Comparison of ENCODE assay signal across 15 mouse cellular contexts in the genomic region with DNA sequence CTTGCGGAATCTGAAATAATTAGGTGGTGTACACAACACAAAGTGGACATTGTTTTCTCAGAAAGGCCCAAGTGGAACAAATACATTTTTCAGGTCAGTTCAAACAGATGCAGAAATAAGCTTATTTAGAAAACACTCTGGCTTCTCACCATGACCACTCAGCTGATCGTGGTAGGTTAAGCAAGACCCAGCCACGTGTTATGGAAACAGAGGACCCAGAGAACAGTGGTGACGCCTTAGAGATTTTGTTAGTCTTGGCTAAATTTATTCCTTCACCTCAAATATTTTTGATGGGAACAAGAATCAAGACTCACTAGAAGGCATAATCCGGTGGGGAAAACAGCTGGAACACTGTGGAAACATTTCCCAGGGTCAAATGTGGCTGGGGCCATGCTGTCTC. TPM values are rescaled to one million over a fixed set of nuclear protein-coding genes. Genes with fewer than 3 reads are reported as not detected.
"Had no signal": no experiment of that assay in that cellular context is flagged by ENCODE, and none has a peak within 500 bp of the region (broad histone marks: within the 10 kb centered on the region; RNA-seq: fewer than 3 reads in every experiment).

No protein-coding gene starts in this region.

- H3K9ac ChIP-seq: limb, embryonic 12.5 days; liver, embryonic 13.5 days; lung, embryonic 14.5 days; neural tube, embryonic 15.5 days had no signal

- H3K4me1 ChIP-seq: limb, embryonic 12.5 days; midbrain, embryonic 10.5 days; neural tube, embryonic 15.5 days had no signal

- DNase-seq: kidney, adult 18-20 months; kidney, postnatal 10 days; kidney, postnatal 4 days; liver; liver, embryonic 13.5 days; lung, embryonic 14.5 days; lung, postnatal 14 days; right cerebral cortex, adult 18-20 months; right cerebral cortex, postnatal 25 days; thymus, postnatal 36 days had no signal

- H3K4me3 ChIP-seq: left cerebral cortex, adult 2 months; limb, embryonic 12.5 days; liver, embryonic 13.5 days; midbrain, embryonic 10.5 days; myocyte; neural tube, embryonic 15.5 days had no signal

- H3K27ac ChIP-seq: left cerebral cortex, adult 2 months; limb, embryonic 12.5 days; liver, embryonic 13.5 days; midbrain, embryonic 10.5 days; neural tube, embryonic 15.5 days had no signal

- H3K4me2 ChIP-seq: limb, embryonic 12.5 days; liver, embryonic 13.5 days; lung, embryonic 14.5 days; neural tube, embryonic 15.5 days had no signal

- H3K9me3 ChIP-seq: liver, embryonic 13.5 days; midbrain, embryonic 10.5 days; neural tube, embryonic 15.5 days had no signal

- H3K36me3 ChIP-seq: limb, embryonic 12.5 days; liver, embryonic 13.5 days; midbrain, embryonic 10.5 days; neural tube, embryonic 15.5 days had no signal

RNA-seq across cellular contexts. Expression of a gene that starts 7.5 kb away (rescaled TPM):
- polyA plus RNA-seq: limb, embryonic 12.5 days had no signal
